Mouse (Mus musculus) urinary bladder, postnatal 14 days (tissue): ENCODE data around the gene Rps6ka2.
"Not testable (repeated sequence)": the region's sequence is repeated elsewhere in the genome, so short reads cannot be mapped to it uniquely, and the experiment has no call there.

Experiments used
- DNase-seq: peaks from one replicate; pipeline ENCODE4 v3.0.0; 2021; ENCODE audit warnings: low spot score

The Rps6ka2 gene

GRCm38 (mm10) chr17:7170304-7171295, 685 bp downstream of the Rps6ka2 start:
- no peak for DNase-seq

GRCm38 (mm10) chr17:7173331-7174028, 3.6 kb downstream of the Rps6ka2 start:
- DNase-seq = no peak

- no peak for DNase-seq
Observed at GRCm38 (mm10) chr17:7175293-7175692, 5.4 kb downstream of the Rps6ka2 start.

GRCm38 (mm10) chr17:7176394-7176793, 6.5 kb downstream of the Rps6ka2 start:
- no peak for DNase-seq

GRCm38 (mm10) chr17:7178196-7178595, 8.3 kb downstream of the Rps6ka2 start:
- DNase-seq = peak; percentile 12

GRCm38 (mm10) chr17:7182187-7182586, 12.3 kb downstream of the Rps6ka2 start:
- DNase-seq = no peak

GRCm38 (mm10) chr17:7187037-7187436, 17.1 kb downstream of the Rps6ka2 start:
- DNase-seq = not testable (repeated sequence)

GRCm38 (mm10) chr17:7189425-7189824, 19.5 kb downstream of the Rps6ka2 start:
- no peak for DNase-seq

GRCm38 (mm10) chr17:7189975-7190374, 20.1 kb downstream of the Rps6ka2 start:
- no peak for DNase-seq

GRCm38 (mm10) chr17:7194140-7194840, 24.4 kb downstream of the Rps6ka2 start:
- DNase-seq = no peak

- no peak for DNase-seq
Observed at GRCm38 (mm10) chr17:7197121-7197925, 27.4 kb downstream of the Rps6ka2 start.

- no peak for DNase-seq
Observed at GRCm38 (mm10) chr17:7204771-7205406, 35.0 kb downstream of the Rps6ka2 start.

- no peak for DNase-seq
Observed at GRCm38 (mm10) chr17:7206434-7207145, 36.7 kb downstream of the Rps6ka2 start.

GRCm38 (mm10) chr17:7210648-7211047, 40.7 kb downstream of the Rps6ka2 start:
- no peak for DNase-seq

GRCm38 (mm10) chr17:7211893-7212292, 42.0 kb downstream of the Rps6ka2 start:
- no peak for DNase-seq

GRCm38 (mm10) chr17:7213214-7213613, 43.3 kb downstream of the Rps6ka2 start:
- no peak for DNase-seq

GRCm38 (mm10) chr17:7214061-7214460, 44.1 kb downstream of the Rps6ka2 start:
- DNase-seq = no peak

- DNase-seq = no peak
Observed at GRCm38 (mm10) chr17:7217791-7218329, 47.9 kb downstream of the Rps6ka2 start.

GRCm38 (mm10) chr17:7218396-7218795, 48.5 kb downstream of the Rps6ka2 start:
- no peak for DNase-seq
